Mouse (Mus musculus): Measurements from ENCODE around the gene Rps6kb2.

GRCm38 (mm10) chr19:4201291-4201909, 38.2 kb upstream of the Rps6kb2 start, which contains the start of gene Rad9a:
- TF ChIP-seq CTCF (IDR thresholded peaks at IDR 0.05; ENCODE audit: low read depth): no peak
- peak; percentile 78; the same call in 1 of the 2 replicates for TF ChIP-seq EP300 (IDR thresholded peaks at IDR 0.05; ENCODE audit: low read depth)
